Mouse (Mus musculus): ENCODE results near the gene Galns. TPM values are rescaled to one million over a fixed set of nuclear protein-coding genes. Genes with fewer than 3 reads are reported as not detected.

Gene Galns
- polyA plus RNA-seq, 1 experiment from 2014 or later: 7.1 TPM

GRCm38 (mm10) chr8:122551265-122552051, 59.8 kb downstream of the Galns start, which contains the start of gene Piezo1:
Gene Piezo1 (minus strand): TSS chr8:122551329.
- H3K4me1 ChIP-seq (replicated peaks): peaks cover 50% of the 10 kb centered on the region
- peak within 1 kb of the TSS; percentile 65 for H3K4me3 ChIP-seq
- no peaks in the 10 kb centered on the region for H3K9me3 ChIP-seq
- WGBS: 11% methylated on average over 55 of the region's 56 CpGs
- peak; percentile 83 for DNase-seq (ENCODE audit: low spot score)
- peak within 1 kb of the TSS; percentile 91 for H3K27ac ChIP-seq
- no peaks in the 10 kb centered on the region for H3K36me3 ChIP-seq
- H3K27me3 ChIP-seq (ENCODE audit: insufficient read depth, poor library complexity, severe bottlenecking): peaks cover 38% of the 10 kb centered on the region

GRCm38 (mm10) chr8:122550995-122551264, 60.3 kb downstream of the Galns start:
- no peaks in the 10 kb centered on the region for H3K9me3 ChIP-seq
- peaks cover 52% of the 10 kb centered on the region for H3K4me1 ChIP-seq (replicated peaks)
- no peak for DNase-seq (ENCODE audit: low spot score)
- no peaks in the 10 kb centered on the region for H3K36me3 ChIP-seq
- peak overlapping the region; percentile 91 for H3K27ac ChIP-seq
- under 1% methylated on average over 43 of the region's 43 CpGs for WGBS
- H3K4me3 ChIP-seq: peak overlapping the region; percentile 65
- H3K27me3 ChIP-seq (ENCODE audit: insufficient read depth, poor library complexity, severe bottlenecking): peaks cover 38% of the 10 kb centered on the region

GRCm38 (mm10) chr8:122550234-122550994, 60.8 kb downstream of the Galns start:
- 3% methylated on average over 52 of the region's 52 CpGs for WGBS
- DNase-seq (ENCODE audit: low spot score): peak; percentile 66
- Histone ChIP-seq H3K4me3 (peak overlapping the region; percentile 65), H3K27me3 (ENCODE audit: insufficient read depth, poor library complexity, severe bottlenecking) (peaks cover 38% of the 10 kb centered on the region), H3K27ac (peak overlapping the region; percentile 91), H3K9me3 (no peaks in the 10 kb centered on the region), H3K4me1 (replicated peaks) (peaks cover 52% of the 10 kb centered on the region), H3K36me3 (no peaks in the 10 kb centered on the region)

DNA sequence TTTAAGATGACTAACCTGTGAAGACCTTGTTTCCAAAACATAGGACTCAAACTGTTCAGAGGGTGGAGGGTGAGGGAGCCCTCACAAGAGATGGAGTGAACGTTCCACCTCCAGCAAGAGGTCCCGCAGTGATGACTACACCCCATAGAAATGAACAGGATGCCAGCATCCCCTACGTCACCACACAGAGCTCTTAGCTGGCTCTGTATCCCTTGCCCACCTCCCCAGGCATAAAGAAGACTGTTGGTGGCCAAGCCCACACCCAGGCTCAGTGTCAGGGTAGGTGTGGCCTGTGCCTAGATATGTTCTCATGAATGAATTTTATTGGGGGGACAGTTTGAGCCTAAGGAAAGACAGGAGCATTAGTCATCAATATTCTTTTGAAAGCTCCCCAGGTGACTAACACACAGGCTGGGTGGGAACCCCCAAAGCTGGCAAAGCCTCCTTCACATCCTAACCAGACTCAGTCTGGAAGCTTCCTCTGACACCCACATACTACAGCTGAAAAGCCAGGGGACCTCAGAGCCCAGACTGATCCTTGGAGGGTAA, 62.3 kb downstream of the Galns start:
- H3K9me3 ChIP-seq: no peaks in the 10 kb centered on the region
- peaks cover 52% of the 10 kb centered on the region for H3K4me1 ChIP-seq (replicated peaks)
- 90% methylated on average over 3 of the region's 3 CpGs for WGBS
- no peak for DNase-seq (ENCODE audit: low spot score)
- 0 out of 2 replicates have a peak overlapping the region, but pooled peaks have one; percentile 65 for H3K4me3 ChIP-seq
- H3K27me3 ChIP-seq (ENCODE audit: insufficient read depth, poor library complexity, severe bottlenecking): peaks cover 38% of the 10 kb centered on the region
- H3K27ac ChIP-seq: no peak overlapping the region
- H3K36me3 ChIP-seq: no peaks in the 10 kb centered on the region

DNA sequence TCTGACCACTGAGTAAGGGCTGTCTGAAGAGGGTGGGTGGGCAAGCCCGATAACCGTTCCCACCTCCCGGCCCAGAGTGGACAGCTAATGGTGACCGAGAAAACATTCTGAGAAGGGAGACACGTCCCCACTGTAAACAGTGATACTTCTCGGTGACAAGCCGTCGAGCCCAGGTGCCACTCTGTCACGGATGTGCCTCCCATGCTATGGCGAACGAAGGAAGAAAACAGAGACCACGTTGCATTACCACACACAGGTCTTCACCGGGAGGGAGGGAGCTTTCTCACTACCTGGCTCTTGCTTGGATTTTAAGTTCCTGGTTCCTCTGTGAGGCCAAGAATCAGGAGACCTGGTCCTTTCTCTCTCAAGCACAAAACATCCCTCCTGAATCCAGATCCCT, 62.9 kb downstream of the Galns start:
- Histone ChIP-seq H3K4me1 (replicated peaks) (peaks cover 52% of the 10 kb centered on the region), H3K4me3 (0 out of 2 replicates have a peak overlapping the region, but pooled peaks have one; percentile 11), H3K27ac (no peak overlapping the region), H3K9me3 (no peaks in the 10 kb centered on the region), H3K36me3 (0 out of 2 replicates have a peak, but pooled peaks cover 2% of the 10 kb centered on the region), H3K27me3 (ENCODE audit: insufficient read depth, poor library complexity, severe bottlenecking) (peaks cover 38% of the 10 kb centered on the region)
- no peak for DNase-seq (ENCODE audit: low spot score)
- 74% methylated on average over 13 of the region's 13 CpGs for WGBS

DNA sequence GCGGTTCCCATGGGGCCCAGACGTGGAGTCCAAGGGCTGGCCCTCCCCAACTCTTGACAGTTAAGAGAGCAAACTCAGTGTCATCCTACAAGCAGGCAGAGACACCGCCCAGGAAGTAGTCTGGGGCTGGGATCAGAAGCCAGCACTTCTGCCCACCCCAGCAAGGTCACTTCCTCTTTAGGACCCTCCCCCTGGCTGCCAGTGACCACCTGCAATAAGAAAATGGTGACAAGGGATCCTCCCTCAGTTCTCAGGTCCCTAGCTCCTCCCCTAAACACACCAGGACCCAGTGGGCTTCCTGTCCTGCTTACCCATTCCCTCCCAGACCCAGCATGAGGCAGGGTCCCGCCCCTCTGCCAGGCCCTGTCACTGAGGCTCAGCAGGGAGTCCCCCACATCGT, 63.4 kb downstream of the Galns start:
- peak overlapping the region; percentile 66 for H3K27ac ChIP-seq
- whole genome bisulfite sequencing: 33% methylated on average over 5 of the region's 5 CpGs

GRCm38 (mm10) chr8:122546811-122547453, 64.3 kb downstream of the Galns start:
- peaks cover 56% of the 10 kb centered on the region for H3K4me1 ChIP-seq (replicated peaks)
- H3K36me3 ChIP-seq: 0 out of 2 replicates have a peak, but pooled peaks cover 10% of the 10 kb centered on the region
- H3K9me3 ChIP-seq: no peaks in the 10 kb centered on the region
- no peak for DNase-seq (ENCODE audit: low spot score)
- H3K27me3 ChIP-seq (ENCODE audit: insufficient read depth, poor library complexity, severe bottlenecking): peaks cover 36% of the 10 kb centered on the region
- H3K27ac ChIP-seq: peak overlapping the region; percentile 66
- 69% methylated on average over 24 of the region's 24 CpGs for WGBS
- H3K4me3 ChIP-seq: peak overlapping the region; percentile 10; the same call in 1 of the 2 replicates

More for the DNA sequence above, 63.4 kb downstream of the Galns start:
- DNase-seq (ENCODE audit: low spot score): no peak
- Histone ChIP-seq H3K36me3 (0 out of 2 replicates have a peak, but pooled peaks cover 7% of the 10 kb centered on the region), H3K4me1 (replicated peaks) (peaks cover 53% of the 10 kb centered on the region), H3K27me3 (ENCODE audit: insufficient read depth, poor library complexity, severe bottlenecking) (peaks cover 38% of the 10 kb centered on the region), H3K4me3 (0 out of 2 replicates have a peak overlapping the region, but pooled peaks have one; percentile 11), H3K9me3 (no peaks in the 10 kb centered on the region)

DNA sequence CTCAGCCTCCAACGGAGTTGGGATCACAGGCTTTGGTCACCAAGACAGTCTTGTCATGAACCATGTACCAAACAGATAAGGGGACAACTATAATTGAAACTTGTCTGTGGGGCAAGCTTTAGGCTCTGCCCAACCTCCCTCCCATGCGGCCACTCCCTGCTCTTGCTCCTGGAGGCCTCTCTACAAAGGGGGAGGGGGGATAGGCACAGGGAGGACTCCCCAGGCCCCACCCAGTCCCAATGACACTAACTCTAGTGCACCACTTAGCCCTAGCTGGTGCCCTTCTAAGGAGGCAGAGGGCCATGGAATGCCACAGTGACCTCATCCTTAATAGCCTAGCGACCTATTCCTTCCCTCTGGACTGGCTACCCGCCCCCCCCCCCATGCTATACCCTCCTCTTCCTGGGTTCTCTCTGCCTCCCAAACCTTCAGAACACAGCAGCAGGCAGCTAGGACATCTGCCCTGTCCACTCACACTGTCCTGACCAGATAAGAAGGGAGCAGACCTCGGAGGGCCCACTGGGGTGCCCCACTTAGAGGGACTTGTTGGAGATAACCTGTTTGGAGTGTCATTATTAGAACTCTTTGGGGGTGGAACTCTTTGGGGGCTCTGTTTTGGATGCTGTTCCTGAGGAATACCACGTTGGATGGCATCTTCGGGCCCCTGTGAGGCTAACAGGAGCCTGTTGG, 65.1 kb downstream of the Galns start:
- Histone ChIP-seq H3K4me1 (replicated peaks) (peaks cover 56% of the 10 kb centered on the region), H3K27ac (peak overlapping the region; percentile 66), H3K4me3 (no peak overlapping the region), H3K27me3 (ENCODE audit: insufficient read depth, poor library complexity, severe bottlenecking) (peaks cover 29% of the 10 kb centered on the region), H3K36me3 (0 out of 2 replicates have a peak, but pooled peaks cover 10% of the 10 kb centered on the region), H3K9me3 (no peaks in the 10 kb centered on the region)
- 87% methylated on average over 6 of the region's 7 CpGs for WGBS
- DNase-seq (ENCODE audit: low spot score): no peak

DNA sequence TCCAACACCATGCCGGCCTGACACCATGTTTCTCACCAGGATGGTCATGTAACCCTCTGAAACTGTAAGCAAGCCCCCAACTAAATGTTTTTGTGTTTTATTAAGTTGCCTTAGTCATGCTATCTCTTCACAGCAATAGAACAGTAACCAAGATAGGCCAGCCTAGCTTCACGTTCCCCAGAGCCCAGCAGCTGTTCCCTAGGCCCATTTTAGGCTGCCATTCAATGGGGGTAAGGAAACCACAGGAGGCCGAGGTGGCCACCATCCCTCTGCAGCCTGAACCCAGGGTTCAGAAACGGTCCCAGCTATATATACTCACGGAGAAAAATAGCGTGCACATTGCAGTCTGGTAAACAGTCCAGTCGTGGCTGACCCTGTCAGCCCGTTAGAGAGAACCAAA, 67.1 kb downstream of the Galns start:
- DNase-seq (ENCODE audit: low spot score): no peak
- Histone ChIP-seq H3K9me3 (no peaks in the 10 kb centered on the region), H3K36me3 (0 out of 2 replicates have a peak, but pooled peaks cover 10% of the 10 kb centered on the region), H3K4me3 (no peak overlapping the region), H3K4me1 (replicated peaks) (peaks cover 42% of the 10 kb centered on the region), H3K27me3 (ENCODE audit: insufficient read depth, poor library complexity, severe bottlenecking) (peaks cover 8% of the 10 kb centered on the region), H3K27ac (no peak overlapping the region)
- WGBS: 91% methylated on average over 8 of the region's 8 CpGs

DNA sequence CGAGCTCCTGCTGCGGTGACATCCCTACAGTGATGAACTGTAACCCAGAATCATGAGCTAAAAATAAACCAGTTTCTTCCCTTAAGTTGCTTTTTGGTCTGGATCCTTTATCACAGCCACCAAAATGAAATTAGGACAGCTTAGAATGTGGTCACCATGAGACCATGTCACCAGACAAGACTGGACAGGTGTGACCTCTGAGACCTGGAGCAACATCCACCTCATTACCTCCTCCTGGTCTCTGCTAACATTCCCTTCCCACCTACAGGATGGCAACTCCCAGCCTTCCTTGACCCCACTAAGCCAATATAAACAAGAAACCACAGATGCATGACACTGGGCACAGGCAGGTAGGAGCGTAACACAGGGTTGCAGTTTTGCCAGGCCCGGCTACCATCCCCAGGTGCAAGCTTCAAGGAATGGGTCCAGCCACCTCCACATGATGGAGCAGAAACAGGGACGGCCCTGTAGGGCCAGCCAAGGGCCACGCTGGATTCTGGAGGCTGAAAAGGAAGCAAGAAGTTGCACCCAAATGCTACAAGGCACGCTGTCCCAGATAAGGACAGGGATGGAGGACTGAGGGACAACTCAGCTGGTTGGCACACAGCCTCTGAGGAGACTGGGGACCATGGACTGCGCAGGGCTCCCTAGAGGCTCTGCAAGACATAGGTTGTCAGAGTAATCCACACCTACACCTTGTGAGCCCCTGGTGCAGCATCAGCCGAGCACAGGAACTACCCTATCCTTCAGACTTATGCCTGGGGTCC, 72.8 kb downstream of the Galns start:
- peaks cover 38% of the 10 kb centered on the region for H3K4me1 ChIP-seq (replicated peaks)
- no peaks in the 10 kb centered on the region for H3K9me3 ChIP-seq
- H3K27ac ChIP-seq: peak overlapping the region; percentile 41
- H3K4me3 ChIP-seq: no peak overlapping the region
- DNase-seq (ENCODE audit: low spot score): no peak
- WGBS: 87% methylated on average over 9 of the region's 9 CpGs
- no peaks in the 10 kb centered on the region for H3K27me3 ChIP-seq (ENCODE audit: insufficient read depth, poor library complexity, severe bottlenecking)
- 0 out of 2 replicates have a peak, but pooled peaks cover 9% of the 10 kb centered on the region for H3K36me3 ChIP-seq

GRCm38 (mm10) chr8:122537812-122538211, 73.5 kb downstream of the Galns start:
- no peak overlapping the region for H3K4me3 ChIP-seq
- no peak for DNase-seq (ENCODE audit: low spot score)
- WGBS: 89% methylated on average over 2 of the region's 2 CpGs
- no peak overlapping the region for H3K27ac ChIP-seq
- H3K27me3 ChIP-seq (ENCODE audit: insufficient read depth, poor library complexity, severe bottlenecking): no peaks in the 10 kb centered on the region
- peaks cover 38% of the 10 kb centered on the region for H3K4me1 ChIP-seq (replicated peaks)
- 0 out of 2 replicates have a peak, but pooled peaks cover 2% of the 10 kb centered on the region for H3K36me3 ChIP-seq
- no peaks in the 10 kb centered on the region for H3K9me3 ChIP-seq
